Mouse (Mus musculus) embryonic fibroblast, embryonic 13.5 days (primary cell): ENCODE measurements at regions not wholly inside any gene's neighbourhood (a gene's known extent, or its start where the extent isn't known, plus 50 kb on each side); places are given as distances from the start of the nearest gene placed in this dataset.

Source experiments
- H3K27ac ChIP-seq: 2 replicates; pipeline ENCODE4 v1.5.1; 2012; ENCODE audit warnings: low read length, control low read depth, inconsistent platforms; ENCODE audit not compliant: insufficient read depth
- H3K4me1 ChIP-seq: 2 replicates; pipeline ENCODE4 v1.6.1; 2011; ENCODE audit warnings: low read length; ENCODE audit not compliant: control insufficient read depth, insufficient read depth
- H3K4me3 ChIP-seq: 2 replicates; pipeline ENCODE4 v1.5.1; 2011; ENCODE audit warnings: mild to moderate bottlenecking, control low read depth, low read length; ENCODE audit not compliant: insufficient read depth
- CTCF ChIP-seq: IDR thresholded peaks from 2 replicates; pipeline ENCODE4 v1.5.1; 2011; ENCODE audit warnings: mild to moderate bottlenecking, control low read depth, low read length, moderate library complexity, borderline replicate concordance; ENCODE audit not compliant: insufficient read depth
- POLR2A ChIP-seq: IDR thresholded peaks from 2 replicates; pipeline ENCODE4 v1.6.1; 2011; ENCODE audit warnings: low read depth, mild to moderate bottlenecking, control low read depth, low read length, moderate library complexity

DNA sequence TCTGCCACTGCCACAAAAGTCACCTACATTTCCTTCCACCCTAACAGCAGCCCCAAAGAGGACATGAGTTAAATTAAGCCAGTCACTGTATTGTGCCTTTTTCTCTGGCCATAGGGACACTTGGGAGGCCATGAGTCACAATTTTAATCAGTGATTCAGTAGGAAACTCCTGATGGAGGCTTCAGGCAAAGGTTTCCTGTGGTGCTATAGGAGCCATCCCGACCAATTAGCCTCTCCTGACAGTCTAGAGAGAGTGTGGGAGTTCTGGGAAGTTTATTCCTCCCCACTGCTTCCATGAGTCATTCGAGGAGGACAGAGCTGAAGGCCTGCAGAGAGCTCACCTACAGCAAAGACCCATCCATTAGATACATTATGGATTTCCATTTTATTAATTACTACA is 361.2 kb upstream of the Gcfc2 start:
- Histone ChIP-seq H3K27ac (peak overlapping the region; percentile 4; the same call in 1 of the 2 replicates), H3K4me1 (no peaks in the 10 kb centered on the region; the same call in 1 of the 2 replicates), H3K4me3 (no peak overlapping the region)
- TF ChIP-seq POLR2A: no peak
- no peak for TF ChIP-seq CTCF

DNA sequence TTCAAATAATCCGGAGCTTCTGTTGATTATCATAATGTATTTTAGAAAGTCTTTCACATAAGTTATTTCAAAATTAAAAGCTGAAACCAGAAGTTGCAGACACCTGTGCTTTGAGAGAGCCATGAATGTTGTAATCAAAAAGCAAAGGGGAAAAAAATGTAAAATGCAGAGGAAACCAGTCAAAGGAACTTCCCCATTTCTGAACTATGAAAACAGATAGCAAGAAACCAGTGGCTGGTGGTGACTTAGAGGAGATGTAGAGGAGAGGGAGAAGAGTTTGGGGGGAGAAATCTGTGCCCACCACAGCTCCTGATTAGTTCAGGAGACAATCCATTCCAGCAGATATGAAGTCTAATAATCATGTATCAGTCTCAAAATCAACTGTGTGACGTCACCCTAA is 360.3 kb upstream of the Gcfc2 start:
- Histone ChIP-seq H3K4me3 (no peak overlapping the region), H3K27ac (no peak overlapping the region), H3K4me1 (no peaks in the 10 kb centered on the region; the same call in 1 of the 2 replicates)
- TF ChIP-seq CTCF (no peak), POLR2A (no peak)

GRCm38 (mm10) chr6:81564295-81564694 is 359.2 kb upstream of the Gcfc2 start:
- no peak overlapping the region for H3K4me3 ChIP-seq
- H3K27ac ChIP-seq: no peak overlapping the region
- no peaks in the 10 kb centered on the region; the same call in 1 of the 2 replicates for H3K4me1 ChIP-seq
- TF ChIP-seq POLR2A (no peak), CTCF (no peak)

DNA sequence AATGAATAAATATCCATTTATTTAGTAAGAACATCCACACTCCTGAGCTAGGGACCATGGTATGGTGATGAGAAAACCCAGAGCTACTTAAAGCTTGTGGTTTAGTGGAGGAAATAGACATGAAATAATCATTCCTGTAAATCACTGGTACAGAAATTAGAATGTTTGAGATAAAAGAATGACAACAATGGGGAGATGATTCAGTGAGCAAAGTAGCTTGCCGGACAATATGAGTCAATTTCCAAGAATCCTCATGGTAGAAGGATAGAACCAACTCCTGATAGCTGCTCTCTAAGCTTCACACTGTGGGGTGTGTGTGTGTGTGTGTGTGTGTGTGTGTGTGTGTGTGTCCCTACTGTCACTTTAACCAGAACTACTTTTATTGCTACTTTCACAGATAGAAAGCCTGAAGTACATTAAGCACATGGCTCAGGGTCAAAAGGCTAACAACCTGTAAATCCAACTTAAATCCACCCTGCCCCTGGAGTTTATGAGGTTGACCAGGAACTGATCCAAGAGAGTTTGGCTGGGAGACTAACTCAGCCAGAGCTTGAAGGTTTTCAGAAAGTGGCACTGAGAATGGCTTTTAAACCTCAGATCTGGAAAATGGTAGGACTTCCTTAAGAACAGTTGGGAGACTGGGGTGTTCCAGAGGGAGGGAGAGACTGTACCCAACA is 336.9 kb upstream of the Gcfc2 start:
- TF ChIP-seq POLR2A (no peak), CTCF (no peak)
- Histone ChIP-seq H3K4me3 (no peak overlapping the region), H3K4me1 (peaks cover 9% of the 10 kb centered on the region), H3K27ac (peak overlapping the region; percentile 58)

DNA sequence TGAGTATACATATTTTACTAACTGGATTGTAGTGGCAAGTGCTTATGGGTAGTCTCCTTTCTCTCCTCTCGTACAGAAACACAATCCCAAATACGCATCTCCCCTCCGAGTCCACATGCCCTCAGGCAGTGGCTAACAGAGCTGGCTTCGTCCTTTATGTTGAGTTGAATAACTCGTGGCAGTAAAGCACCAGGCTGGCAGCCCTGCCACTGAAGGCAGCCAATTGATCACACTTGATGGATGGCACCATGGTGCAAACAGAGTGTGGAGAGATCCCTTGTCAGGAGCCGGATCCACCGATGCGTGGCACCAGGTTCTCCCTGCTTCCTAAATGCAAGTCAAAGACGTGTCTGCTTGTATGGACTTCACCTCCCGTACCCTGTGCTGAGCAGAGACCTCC is 333.7 kb upstream of the Gcfc2 start:
- Histone ChIP-seq H3K27ac (no peak overlapping the region), H3K4me1 (peaks cover 9% of the 10 kb centered on the region), H3K4me3 (no peak overlapping the region)
- TF ChIP-seq POLR2A (no peak), CTCF (no peak)

DNA sequence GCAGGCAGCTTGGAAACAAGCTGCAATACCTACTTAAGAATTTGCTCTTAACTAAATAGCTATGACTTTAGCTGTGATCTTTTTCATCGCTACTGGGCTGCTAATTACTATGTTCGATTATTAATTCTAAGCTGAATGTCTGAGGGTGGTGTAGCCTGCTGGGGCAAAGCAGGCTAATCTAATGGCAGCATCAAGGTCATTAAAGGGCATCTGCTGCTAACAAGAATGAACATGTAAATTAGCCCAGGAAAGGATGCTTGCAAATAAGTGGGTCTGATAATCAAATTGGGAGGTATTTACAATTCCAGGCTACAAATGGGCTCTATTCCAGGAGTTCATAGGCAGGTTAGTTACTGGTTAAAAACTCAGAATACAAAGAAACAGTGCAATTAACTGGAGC is 327.5 kb upstream of the Gcfc2 start:
- H3K4me3 ChIP-seq: no peak overlapping the region
- no peak for TF ChIP-seq CTCF
- no peak for TF ChIP-seq POLR2A
- no peaks in the 10 kb centered on the region for H3K4me1 ChIP-seq
- H3K27ac ChIP-seq: no peak overlapping the region

GRCm38 (mm10) chr6:81608637-81609036 is 314.8 kb upstream of the Gcfc2 start:
- no peak overlapping the region for H3K27ac ChIP-seq
- H3K4me1 ChIP-seq: no peaks in the 10 kb centered on the region
- no peak overlapping the region for H3K4me3 ChIP-seq
- no peak for TF ChIP-seq CTCF
- no peak for TF ChIP-seq POLR2A

GRCm38 (mm10) chr6:81611980-81612379 is 311.5 kb upstream of the Gcfc2 start:
- Histone ChIP-seq H3K27ac (no peak overlapping the region), H3K4me3 (no peak overlapping the region), H3K4me1 (no peaks in the 10 kb centered on the region)
- TF ChIP-seq POLR2A: no peak
- no peak for TF ChIP-seq CTCF

DNA sequence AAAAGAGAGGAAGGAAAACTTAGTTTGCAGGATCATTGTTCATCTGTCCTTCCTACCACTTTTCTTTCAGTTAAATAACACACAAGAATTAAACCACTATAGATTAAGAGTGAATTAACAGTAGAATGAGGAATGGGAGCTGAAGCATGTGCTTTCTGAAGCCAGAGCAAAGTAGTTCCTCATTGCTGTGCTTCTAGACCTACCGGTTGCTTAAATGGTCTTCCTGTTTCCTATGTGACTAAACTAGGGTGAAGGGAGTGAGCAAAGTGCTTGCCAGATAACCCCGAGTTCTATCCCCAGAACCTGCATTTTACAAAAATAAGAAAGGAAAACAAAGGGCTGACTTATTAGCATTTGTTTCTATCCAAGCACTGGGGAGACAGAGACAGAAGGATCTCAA is 305.5 kb upstream of the Gcfc2 start:
- peaks cover 2% of the 10 kb centered on the region; the same call in 1 of the 2 replicates for H3K4me1 ChIP-seq
- H3K27ac ChIP-seq: no peak overlapping the region
- no peak overlapping the region for H3K4me3 ChIP-seq
- TF ChIP-seq CTCF: no peak
- TF ChIP-seq POLR2A: no peak

- no peak for TF ChIP-seq POLR2A
- no peak for TF ChIP-seq CTCF
- Histone ChIP-seq H3K4me3 (no peak overlapping the region), H3K4me1 (peaks cover 2% of the 10 kb centered on the region; the same call in 1 of the 2 replicates), H3K27ac (no peak overlapping the region)
Measured at GRCm38 (mm10) chr6:81621028-81621427, 302.4 kb upstream of the Gcfc2 start.
